Mouse (Mus musculus) left cerebral cortex, postnatal 4 days (tissue): ENCODE results near the gene Hist3h2ba. TPM values are rescaled to one million over a fixed set of nuclear protein-coding genes. Genes with fewer than 3 reads are reported as not detected.
A peak's percentile ranks its signal among the peaks of the same experiment; 100 is the strongest.
"Not testable (repeated sequence)": the region's sequence is repeated elsewhere in the genome, so short reads cannot be mapped to it uniquely, and the experiment has no call there.

ENCODE experiments used
- DNase-seq: peaks from one replicate; pipeline ENCODE4 v3.0.0-alpha.2; 2022
- intact Hi-C: fragments of 180-260 bp; cut with DNase I; formaldehyde crosslinking; loops from one replicate; pipeline ENCODE4 v1.15.1; 2025
- total RNA-seq, 2 experiments: library from RNA; stranded (reverse); gene quantifications; 2 replicates each; pipeline ENCODE4 v1.2.3; 2021

Gene Hist3h2ba
- total RNA-seq, 2 experiments from 2014 or later: 299 to 314 TPM

GRCm38 (mm10) chr11:58937909-58938308 is 10.8 kb upstream of the Hist3h2ba start:
- no peak for DNase-seq
- intact Hi-C loops: no loop called here

- intact Hi-C loops: no loop called here
- peak; percentile 93 for DNase-seq
Measured at GRCm38 (mm10) chr11:58938322-58939087, 10.2 kb upstream of the Hist3h2ba start, which contains the start of gene Rnf187. Rnf187 (minus strand) TSS chr11:58938916.

- no peak for DNase-seq
- intact Hi-C loops: no loop called here
Measured at GRCm38 (mm10) chr11:58939088-58939439, 9.7 kb upstream of the Hist3h2ba start.

GRCm38 (mm10) chr11:58944136-58944535 is 4.6 kb upstream of the Hist3h2ba start:
- intact Hi-C loops: no loop called here
- DNase-seq: no peak

GRCm38 (mm10) chr11:58947306-58947705 is 1.4 kb upstream of the Hist3h2ba start:
- no peak for DNase-seq
- intact Hi-C loops: no loop called here

GRCm38 (mm10) chr11:58947798-58948528 is 757 bp upstream of the Hist3h2ba start:
- intact Hi-C loops: no loop called here
- peak; percentile 59 for DNase-seq

GRCm38 (mm10) chr11:58949480-58950431 is 1.0 kb downstream of the Hist3h2ba start:
- intact Hi-C loops: loop anchor here (10.0 kb wide), 1 partner anchor 255 kb away; the partner anchor contains the start of genes 2310033P09Rik and Mrpl55
- DNase-seq: peak; percentile 78

- intact Hi-C loops: loop anchor here (10.0 kb wide), 1 partner anchor 254 kb away; the partner anchor contains the start of genes 2310033P09Rik and Mrpl55
- DNase-seq: no peak
Measured at GRCm38 (mm10) chr11:58951210-58951609, 2.5 kb downstream of the Hist3h2ba start.

GRCm38 (mm10) chr11:58953351-58954169 is 4.8 kb downstream of the Hist3h2ba start:
- DNase-seq: peak; percentile 52
- intact Hi-C loops: loop anchor here (10.0 kb wide), 1 partner anchor 251 kb away; the partner anchor contains the start of genes 2310033P09Rik and Mrpl55

GRCm38 (mm10) chr11:58954170-58954419 is 5.4 kb downstream of the Hist3h2ba start:
- intact Hi-C loops: loop anchor here (10.0 kb wide), 1 partner anchor 251 kb away; the partner anchor contains the start of genes 2310033P09Rik and Mrpl55
- DNase-seq: not testable (repeated sequence)

GRCm38 (mm10) chr11:58954420-58955142 is 5.9 kb downstream of the Hist3h2ba start, which contains the start of the genes Hist3h2a and Trim17:
Hist3h2a (plus strand) TSS chr11:58954685.
Trim17 (plus strand) TSS chr11:58954685.
- DNase-seq: peak; percentile 89
- intact Hi-C loops: loop anchor here (10.0 kb wide), 1 partner anchor 250 kb away; the partner anchor contains the start of genes 2310033P09Rik and Mrpl55

- intact Hi-C loops: loop anchor here (10.0 kb wide), 1 partner anchor 249 kb away; the partner anchor contains the start of genes 2310033P09Rik and Mrpl55
- no peak for DNase-seq
Measured at GRCm38 (mm10) chr11:58955143-58955867, 6.6 kb downstream of the Hist3h2ba start.

GRCm38 (mm10) chr11:58955868-58956257 is 7.1 kb downstream of the Hist3h2ba start:
- intact Hi-C loops: loop anchor here (10.0 kb wide), 1 partner anchor 249 kb away; the partner anchor contains the start of genes 2310033P09Rik and Mrpl55

GRCm38 (mm10) chr11:58957226-58957914 is 8.7 kb downstream of the Hist3h2ba start:
- intact Hi-C loops: loop anchor here (10.0 kb wide), 1 partner anchor 247 kb away; the partner anchor contains the start of genes 2310033P09Rik and Mrpl55
- no peak for DNase-seq

More at GRCm38 (mm10) chr11:58955868-58956257, 7.1 kb downstream of the Hist3h2ba start:
- no peak for DNase-seq

GRCm38 (mm10) chr11:58958536-58958935 is 9.8 kb downstream of the Hist3h2ba start:
- DNase-seq: no peak
- intact Hi-C loops: loop anchor here (10.0 kb wide), 1 partner anchor 246 kb away; the partner anchor contains the start of genes 2310033P09Rik and Mrpl55

GRCm38 (mm10) chr11:58959186-58959825 is 10.6 kb downstream of the Hist3h2ba start:
- no peak for DNase-seq
- intact Hi-C loops: loop anchor here (10.0 kb wide), 1 partner anchor 245 kb away; the partner anchor contains the start of genes 2310033P09Rik and Mrpl55
